Mouse (Mus musculus) stomach, embryonic 15.5 days (tissue): Measurements from ENCODE around the gene Hoxb5. TPM values are rescaled to one million over a fixed set of nuclear protein-coding genes. Genes with fewer than 3 reads are reported as not detected.
A peak's percentile ranks its signal among the peaks of the same experiment; 100 is the strongest.

Experiments
- ATAC-seq: fragments of 200-750 bp; cut with Nextera tagmentation; 2 replicates; pipeline ENCODE4 v1.8.0; 2017; ENCODE audit warnings: low read depth, moderate number of reproducible peaks, moderate TSS enrichment; ENCODE audit not compliant: insufficient read depth, low FRiP score
- H3K27ac ChIP-seq: fragments of 300-500 bp; sonication (generic); 2 replicates; pipeline ENCODE4 v1.5.1; 2015; ENCODE audit warnings: mild to moderate bottlenecking, inconsistent platforms
- H3K27me3 ChIP-seq: fragments of 300-500 bp; sonication (generic); replicated peaks from 2 replicates; pipeline ENCODE4 v1.6.1; 2015; ENCODE audit warnings: inconsistent platforms
- H3K36me3 ChIP-seq: fragments of 300-500 bp; sonication (generic); 2 replicates; pipeline ENCODE4 v1.6.1; 2015; ENCODE audit warnings: inconsistent platforms
- H3K4me1 ChIP-seq: fragments of 300-500 bp; sonication (generic); 2 replicates; pipeline ENCODE4 v1.6.1; 2015; ENCODE audit warnings: inconsistent platforms
- H3K4me2 ChIP-seq: fragments of 300-500 bp; sonication (generic); 2 replicates; pipeline ENCODE4 v1.6.1; 2015; ENCODE audit warnings: mild to moderate bottlenecking, inconsistent platforms
- H3K4me3 ChIP-seq: fragments of 300-500 bp; sonication (generic); replicated peaks from 2 replicates; pipeline ENCODE4 v1.5.1; 2015; ENCODE audit warnings: inconsistent platforms
- H3K9ac ChIP-seq: fragments of 300-500 bp; sonication (generic); 2 replicates; pipeline ENCODE4 v1.6.1; 2015; ENCODE audit warnings: inconsistent platforms
- H3K9me3 ChIP-seq: fragments of 300-500 bp; sonication (generic); 2 replicates; pipeline ENCODE4 v1.6.1; 2016; ENCODE audit warnings: inconsistent platforms
- WGBS: fragments of 180-500 bp; shearing (Covaris S2); methylation state at CpG from one replicate; pipeline ENCODE4 v1.1.7; 2015; 5-methylcytosine and 5-hydroxymethylcytosine counted together
- polyA plus RNA-seq: library from polyadenylated mRNA; unstranded; fragments of >200 nt; fragmentation: Nextera tagmentation; extraction: Ambion mirVana; gene quantifications from 2 replicates; pipeline ENCODE4 v1.2.1, GENCODE M21; 2015

Gene Hoxb5
- polyA plus RNA-seq, 1 experiment from 2014 or later = 17.6 TPM

- peak overlapping the region; percentile 22; the same call in 1 of the 2 replicates for H3K4me2 ChIP-seq
- ATAC-seq = no peak
- H3K4me1 ChIP-seq = peaks cover 44% of the 10 kb centered on the region
- H3K36me3 ChIP-seq = no peaks in the 10 kb centered on the region
- no peak overlapping the region for H3K9ac ChIP-seq
- 48% methylated on average over 3 of the region's 3 CpGs for WGBS
- H3K9me3 ChIP-seq = no peaks in the 10 kb centered on the region
- H3K4me3 ChIP-seq = no peak overlapping the region
- peaks cover 26% of the 10 kb centered on the region for H3K27me3 ChIP-seq
- H3K27ac ChIP-seq = peak overlapping the region; percentile 98
These were observed 45.9 kb downstream of the Hoxb5 start for GRCm38 (mm10) chr11:96348988-96349387.

- Histone ChIP-seq H3K9me3 (no peaks in the 10 kb centered on the region), H3K4me1 (peaks cover 41% of the 10 kb centered on the region), H3K27ac (peak overlapping the region; percentile 98), H3K36me3 (no peaks in the 10 kb centered on the region), H3K9ac (no peak overlapping the region), H3K27me3 (peaks cover 23% of the 10 kb centered on the region), H3K4me2 (peak overlapping the region; percentile 22), H3K4me3 (peak overlapping the region; percentile 12; the same call in 1 of the 2 replicates)
- 16% methylated on average over 14 of the region's 14 CpGs for WGBS
- ATAC-seq = no peak
These were observed 46.6 kb downstream of the Hoxb5 start for GRCm38 (mm10) chr11:96349491-96350340.

- Histone ChIP-seq H3K9ac (no peak within 1 kb of the TSS), H3K4me3 (peak within 1 kb of the TSS; percentile 56; the same call in 1 of the 2 replicates), H3K27me3 (peaks cover 17% of the 10 kb centered on the region), H3K4me2 (peak within 1 kb of the TSS; percentile 72), H3K4me1 (peaks cover 39% of the 10 kb centered on the region), H3K27ac (peak within 1 kb of the TSS; percentile 98), H3K9me3 (no peaks in the 10 kb centered on the region), H3K36me3 (no peaks in the 10 kb centered on the region)
- no peak for ATAC-seq
- 14% methylated on average over 2 of the region's 2 CpGs for WGBS
These were observed 47.1 kb downstream of the Hoxb5 start, which contains the start of gene Hoxb2 for GRCm38 (mm10) chr11:96350341-96350624. Gene Hoxb2 (plus strand): TSS chr11:96350525.

- Histone ChIP-seq H3K4me1 (peaks cover 35% of the 10 kb centered on the region), H3K27me3 (peaks cover 12% of the 10 kb centered on the region), H3K4me3 (peak overlapping the region; percentile 56; the same call in 1 of the 2 replicates), H3K4me2 (peak overlapping the region; percentile 72), H3K9ac (no peak overlapping the region), H3K9me3 (no peaks in the 10 kb centered on the region), H3K27ac (peak overlapping the region; percentile 98), H3K36me3 (no peaks in the 10 kb centered on the region)
- 47% methylated on average over 2 of the region's 2 CpGs for WGBS
- no peak for ATAC-seq
These were observed 47.7 kb downstream of the Hoxb5 start for GRCm38 (mm10) chr11:96350791-96351190.

GRCm38 (mm10) chr11:96351312-96351711, 48.2 kb downstream of the Hoxb5 start:
- no peak overlapping the region for H3K9ac ChIP-seq
- peak overlapping the region; percentile 72 for H3K4me2 ChIP-seq
- H3K27me3 ChIP-seq = peaks cover 7% of the 10 kb centered on the region
- peak overlapping the region; percentile 56 for H3K4me3 ChIP-seq
- no peak for ATAC-seq
- H3K27ac ChIP-seq = peak overlapping the region; percentile 98
- no peaks in the 10 kb centered on the region for H3K9me3 ChIP-seq
- H3K4me1 ChIP-seq = peaks cover 29% of the 10 kb centered on the region; the same call in 1 of the 2 replicates
- no peaks in the 10 kb centered on the region for H3K36me3 ChIP-seq
- 8% methylated on average over 11 of the region's 11 CpGs for WGBS

GRCm38 (mm10) chr11:96351831-96352230, 48.7 kb downstream of the Hoxb5 start:
- peak; percentile 58 for ATAC-seq
- Histone ChIP-seq H3K36me3 (no peaks in the 10 kb centered on the region), H3K9ac (peak overlapping the region; percentile 71; the same call in 1 of the 2 replicates), H3K9me3 (no peaks in the 10 kb centered on the region), H3K4me1 (peaks cover 26% of the 10 kb centered on the region; the same call in 1 of the 2 replicates), H3K27ac (peak overlapping the region; percentile 98), H3K4me2 (peak overlapping the region; percentile 72), H3K4me3 (peak overlapping the region; percentile 56), H3K27me3 (peaks cover 4% of the 10 kb centered on the region; the same call in 1 of the 2 replicates)
- WGBS = 3% methylated on average over 22 of the region's 22 CpGs

- Histone ChIP-seq H3K4me2 (peak overlapping the region; percentile 72), H3K27me3 (peaks cover 4% of the 10 kb centered on the region; the same call in 1 of the 2 replicates), H3K4me1 (peaks cover 24% of the 10 kb centered on the region; the same call in 1 of the 2 replicates), H3K9ac (peak overlapping the region; percentile 71), H3K9me3 (no peaks in the 10 kb centered on the region), H3K4me3 (peak overlapping the region; percentile 56), H3K27ac (peak overlapping the region; percentile 98), H3K36me3 (no peaks in the 10 kb centered on the region)
- no peak for ATAC-seq
- WGBS = under 1% methylated on average over 75 of the region's 75 CpGs
These were observed 49.8 kb downstream of the Hoxb5 start for GRCm38 (mm10) chr11:96352691-96353521.

- no peak for ATAC-seq
- Histone ChIP-seq H3K27ac (peak overlapping the region; percentile 98), H3K9me3 (no peaks in the 10 kb centered on the region), H3K27me3 (peaks cover 4% of the 10 kb centered on the region; the same call in 1 of the 2 replicates), H3K4me1 (peaks cover 20% of the 10 kb centered on the region; the same call in 1 of the 2 replicates), H3K36me3 (no peaks in the 10 kb centered on the region), H3K4me2 (peak overlapping the region; percentile 72), H3K4me3 (peak overlapping the region; percentile 56), H3K9ac (peak overlapping the region; percentile 71)
- WGBS = 3% methylated on average over 14 of the region's 14 CpGs
These were observed 50.3 kb downstream of the Hoxb5 start for GRCm38 (mm10) chr11:96353522-96353841.

GRCm38 (mm10) chr11:96353939-96354338, 50.8 kb downstream of the Hoxb5 start:
- peaks cover 4% of the 10 kb centered on the region; the same call in 1 of the 2 replicates for H3K27me3 ChIP-seq
- H3K9me3 ChIP-seq = no peaks in the 10 kb centered on the region
- no peaks in the 10 kb centered on the region for H3K36me3 ChIP-seq
- H3K4me1 ChIP-seq = peaks cover 19% of the 10 kb centered on the region; the same call in 1 of the 2 replicates
- ATAC-seq = no peak
- H3K9ac ChIP-seq = peak overlapping the region; percentile 37; the same call in 1 of the 2 replicates
- peak overlapping the region; percentile 84; the same call in 1 of the 2 replicates for H3K27ac ChIP-seq
- whole genome bisulfite sequencing = 17% methylated on average over 8 of the region's 8 CpGs
- H3K4me2 ChIP-seq = peak overlapping the region; percentile 72
- peak overlapping the region; percentile 41 for H3K4me3 ChIP-seq

GRCm38 (mm10) chr11:96354376-96354775, 51.2 kb downstream of the Hoxb5 start:
- 1% methylated on average over 25 of the region's 25 CpGs for WGBS
- H3K9ac ChIP-seq = peak overlapping the region; percentile 37; the same call in 1 of the 2 replicates
- no peaks in the 10 kb centered on the region for H3K9me3 ChIP-seq
- no peaks in the 10 kb centered on the region for H3K36me3 ChIP-seq
- ATAC-seq = no peak
- peaks cover 19% of the 10 kb centered on the region; the same call in 1 of the 2 replicates for H3K4me1 ChIP-seq
- peak overlapping the region; percentile 41 for H3K4me3 ChIP-seq
- H3K27me3 ChIP-seq = peaks cover 4% of the 10 kb centered on the region; the same call in 1 of the 2 replicates
- peak overlapping the region; percentile 84 for H3K27ac ChIP-seq
- H3K4me2 ChIP-seq = peak overlapping the region; percentile 72

GRCm38 (mm10) chr11:96354801-96355311, 51.7 kb downstream of the Hoxb5 start:
- H3K27ac ChIP-seq = peak overlapping the region; percentile 84
- ATAC-seq = no peak
- peak overlapping the region; percentile 41 for H3K4me3 ChIP-seq
- H3K27me3 ChIP-seq = peaks cover 4% of the 10 kb centered on the region; the same call in 1 of the 2 replicates
- H3K9me3 ChIP-seq = no peaks in the 10 kb centered on the region
- H3K9ac ChIP-seq = peak overlapping the region; percentile 37; the same call in 1 of the 2 replicates
- 13% methylated on average over 9 of the region's 9 CpGs for WGBS
- peak overlapping the region; percentile 72 for H3K4me2 ChIP-seq
- H3K4me1 ChIP-seq = peaks cover 19% of the 10 kb centered on the region; the same call in 1 of the 2 replicates
- no peaks in the 10 kb centered on the region for H3K36me3 ChIP-seq
